Mouse (Mus musculus) embryonic stem cell, embryonic (primary cell): ENCODE data around the gene Nsg2.

ENCODE experiments used
- CTCF ChIA-PET, 4 experiments: fragments of 300-600 bp in 2 of 4; fragments of 350-600 bp in 2 of 4; sonication (Branson Sonifier 250); formaldehyde crosslinking; loops; one replicate each; lab custom pipeline; 2022; ENCODE audit warnings: inconsistent platforms in 2 of 4; lab: Charles Lee
- POLR2A ChIA-PET, 4 experiments: fragments of 300-600 bp in 2 of 4; fragments of 350-600 bp in 2 of 4; sonication (Branson Sonifier 250); formaldehyde crosslinking; loops; one replicate each; lab custom pipeline; 2022; ENCODE audit warnings: antibody characterized with exemption in 4 of 4, inconsistent platforms in 1 of 4; lab: Charles Lee

Gene Nsg2

GRCm38 (mm10) chr11:32035831-32036230 is 35.6 kb downstream of the Nsg2 start:
- POLR2A ChIA-PET: interaction anchor here in 1 of 4 experiments (0.9 to 1.1 kb wide), 3 partner anchors 49 to 75 kb away, joined by 3 read pairs; no protein-coding TSS in a partner anchor
- CTCF ChIA-PET: interaction anchor here in 1 of 4 experiments (0.7 kb wide), 1 partner anchor 105 kb away, joined by 3 read pairs; no protein-coding TSS in a partner anchor

GRCm38 (mm10) chr11:32039656-32040055 is 39.4 kb downstream of the Nsg2 start:
- ChIA-PET POLR2A (interaction anchor here in 2 of 4 experiments (0.5 to 1.2 kb wide), 6 partner anchors 10 to 541 kb away, joined by 3 read pairs; no protein-coding TSS in a partner anchor), CTCF (interaction anchor here in 1 of 4 experiments (0.6 kb wide), 1 partner anchor 406 kb away, joined by 3 read pairs; no protein-coding TSS in a partner anchor)

- CTCF ChIA-PET: no interaction called here
- POLR2A ChIA-PET: interaction anchor here in 3 of 4 experiments (0.7 to 1.5 kb wide), 4 partner anchors 24 to 374 kb away, joined by 3 to 4 read pairs (median 4); no protein-coding TSS in a partner anchor
These were observed 57.1 kb downstream of the Nsg2 start for GRCm38 (mm10) chr11:32057389-32057788.

GRCm38 (mm10) chr11:32057861-32058260 is 57.6 kb downstream of the Nsg2 start:
- POLR2A ChIA-PET: interaction anchor here in 3 of 4 experiments (0.7 to 1.5 kb wide), 5 partner anchors 24 to 375 kb away, joined by 3 to 4 read pairs (median 3); no protein-coding TSS in a partner anchor
- CTCF ChIA-PET: no interaction called here

- POLR2A ChIA-PET: no interaction called here
These were observed 60.8 kb downstream of the Nsg2 start for GRCm38 (mm10) chr11:32061020-32061419.

GRCm38 (mm10) chr11:32061874-32062273 is 61.6 kb downstream of the Nsg2 start:
- ChIA-PET CTCF (interaction anchor here in 1 of 4 experiments (1.5 kb wide), 1 partner anchor 48 kb away, joined by 3 read pairs; no protein-coding TSS in a partner anchor), POLR2A (interaction anchor here in 2 of 4 experiments (0.9 kb wide), 2 partner anchors 11 to 191 kb away, joined by 3 read pairs; no protein-coding TSS in a partner anchor)

More at GRCm38 (mm10) chr11:32061020-32061419, 60.8 kb downstream of the Nsg2 start:
- CTCF ChIA-PET: interaction anchor here in 1 of 4 experiments (1.5 kb wide), 1 partner anchor 49 kb away, joined by 3 read pairs; no protein-coding TSS in a partner anchor

GRCm38 (mm10) chr11:32063775-32064510 is 63.7 kb downstream of the Nsg2 start:
- POLR2A ChIA-PET: interaction anchor here in 1 of 4 experiments (1.1 kb wide), 1 partner anchor 44 kb away, joined by 3 read pairs; no protein-coding TSS in a partner anchor
- CTCF ChIA-PET: no interaction called here

GRCm38 (mm10) chr11:32064511-32064862 is 64.2 kb downstream of the Nsg2 start:
- CTCF ChIA-PET: no interaction called here
- POLR2A ChIA-PET: interaction anchor here in 1 of 4 experiments (1.1 kb wide), 1 partner anchor 44 kb away, joined by 3 read pairs; no protein-coding TSS in a partner anchor

GRCm38 (mm10) chr11:32068736-32069490 is 68.7 kb downstream of the Nsg2 start:
- CTCF ChIA-PET: interaction anchor here in 2 of 4 experiments (0.6 to 1.0 kb wide), 4 partner anchors 36 to 961 kb away, joined by 3 to 5 read pairs (median 3); no protein-coding TSS in a partner anchor
- POLR2A ChIA-PET: no interaction called here

GRCm38 (mm10) chr11:32075163-32075562 is 74.9 kb downstream of the Nsg2 start:
- CTCF ChIA-PET: no interaction called here
- POLR2A ChIA-PET: interaction anchor here in 1 of 4 experiments (0.7 kb wide), 1 partner anchor 16 kb away, joined by 3 read pairs; no protein-coding TSS in a partner anchor

GRCm38 (mm10) chr11:32083462-32083861 is 83.2 kb downstream of the Nsg2 start:
- ChIA-PET POLR2A (interaction anchor here in 1 of 4 experiments (1.3 to 1.4 kb wide), 2 partner anchors 10 to 16 kb away, joined by 3 read pairs; no protein-coding TSS in a partner anchor), CTCF (interaction anchor here in 1 of 4 experiments (0.5 kb wide), 1 partner anchor 472 kb away, joined by 5 read pairs; no protein-coding TSS in a partner anchor)

GRCm38 (mm10) chr11:32086525-32086924 is 86.3 kb downstream of the Nsg2 start:
- CTCF ChIA-PET: interaction anchor here in 1 of 4 experiments (1.1 kb wide), 1 partner anchor 75 kb away, joined by 3 read pairs; no protein-coding TSS in a partner anchor
- POLR2A ChIA-PET: interaction anchor here in 1 of 4 experiments (0.8 kb wide), 1 partner anchor 28 kb away, joined by 3 read pairs; no protein-coding TSS in a partner anchor

GRCm38 (mm10) chr11:32087376-32087775 is 87.1 kb downstream of the Nsg2 start:
- CTCF ChIA-PET: no interaction called here
- POLR2A ChIA-PET: no interaction called here

- CTCF ChIA-PET: no interaction called here
- POLR2A ChIA-PET: no interaction called here
These were observed 87.6 kb downstream of the Nsg2 start for GRCm38 (mm10) chr11:32087779-32088442.

GRCm38 (mm10) chr11:32095793-32096192 is 95.5 kb downstream of the Nsg2 start:
- ChIA-PET CTCF (no interaction called here), POLR2A (interaction anchor here in 1 of 4 experiments (1.0 kb wide), 1 partner anchor 14 kb away, joined by 3 read pairs; no protein-coding TSS in a partner anchor)

- POLR2A ChIA-PET: interaction anchor here in 1 of 4 experiments (1.0 kb wide), 1 partner anchor 14 kb away, joined by 3 read pairs; no protein-coding TSS in a partner anchor
- CTCF ChIA-PET: no interaction called here
These were observed 96.1 kb downstream of the Nsg2 start for GRCm38 (mm10) chr11:32096346-32096745.

- ChIA-PET CTCF (no interaction called here), POLR2A (interaction anchor here in 1 of 4 experiments (0.6 kb wide), 1 partner anchor 520 kb away, joined by 5 read pairs; no protein-coding TSS in a partner anchor)
These were observed 100.9 kb downstream of the Nsg2 start for GRCm38 (mm10) chr11:32101059-32101632.
